Mouse (Mus musculus) effector memory CD4-positive, alpha-beta T cell, adult 5 months (primary cell): Measurements from ENCODE around the gene Sart1. TPM values are rescaled to one million over a fixed set of nuclear protein-coding genes. Genes with fewer than 3 reads are reported as not detected.

Experiments
- polyA plus RNA-seq: library from polyadenylated mRNA; unstranded; fragments of 100-300 nt; shearing (Covaris generic); gene quantifications from one replicate; pipeline ENCODE4 v1.2.1, GENCODE M21; 2017

Gene Sart1
- polyA plus RNA-seq, result 218 TPM

GRCm38 (mm10) chr19:5388588-5389242, at the start of gene Sart1:
Sart1 (minus strand) TSS chr19:5388703.

GRCm38 (mm10) chr19:5424782-5425741, 36.6 kb upstream of the Sart1 start, which contains the start of the genes Drap1 and AI837181:
Drap1 (minus strand) TSS chr19:5424979.
AI837181 (plus strand) TSS chr19:5425144.

GRCm38 (mm10) chr19:5402293-5402692, 13.8 kb upstream of the Sart1 start, which contains the start of gene Tsga10ip:
Tsga10ip (minus strand) TSS chr19:5402526.

GRCm38 (mm10) chr19:5367053-5367359, 21.5 kb downstream of the Sart1 start, which contains the start of gene Banf1:
Banf1 (minus strand) TSS chr19:5367168.

GRCm38 (mm10) chr19:5366175-5367052, 22.1 kb downstream of the Sart1 start, which contains the start of gene Eif1ad:
Eif1ad (plus strand) TSS chr19:5366741.

GRCm38 (mm10) chr19:5349502-5349873, 39.0 kb downstream of the Sart1 start, which contains the start of gene Cst6:
Cst6 (minus strand) TSS chr19:5349574.

GRCm38 (mm10) chr19:5335441-5335840, 53.1 kb downstream of the Sart1 start, which contains the start of gene Catsper1:
Catsper1 (plus strand) TSS chr19:5335741.

Other genes with a start within 250 kb of the Sart1 start
- gene Pacs1, start 115.6 kb downstream of the Sart1 start, polyA plus RNA-seq, result 95.2 TPM
- 294 TPM for gene Sf3b2, start 93.2 kb downstream of the Sart1 start, polyA plus RNA-seq
- gene Gal3st3, start 90.4 kb downstream of the Sart1 start, polyA plus RNA-seq, result not detected
- not detected for gene Catsper1, start 53.0 kb downstream of the Sart1 start, polyA plus RNA-seq
- 0.65 TPM for gene Cst6, start 39.1 kb downstream of the Sart1 start, polyA plus RNA-seq
- gene Eif1ad, start 22.0 kb downstream of the Sart1 start, polyA plus RNA-seq, result 35.1 TPM
- gene Banf1, start 21.5 kb downstream of the Sart1 start, polyA plus RNA-seq, result 156 TPM
- gene Tsga10ip, start 13.8 kb upstream of the Sart1 start, polyA plus RNA-seq, result not detected
- gene Drap1, start 36.3 kb upstream of the Sart1 start, polyA plus RNA-seq, result 175 TPM
- gene AI837181, start 36.4 kb upstream of the Sart1 start, polyA plus RNA-seq, result 24.5 TPM
- gene Fosl1, start 58.8 kb upstream of the Sart1 start, polyA plus RNA-seq, result 0.77 TPM
- 4.4 TPM for gene Ccdc85b, start 69.2 kb upstream of the Sart1 start, polyA plus RNA-seq
- gene Fibp, start 71.9 kb upstream of the Sart1 start, polyA plus RNA-seq, result 68.1 TPM
- 191 TPM for gene Ctsw, start 79.8 kb upstream of the Sart1 start, polyA plus RNA-seq
- gene Efemp2, start 85.3 kb upstream of the Sart1 start, polyA plus RNA-seq, result 0.86 TPM
- gene Mus81, start 99.7 kb upstream of the Sart1 start, polyA plus RNA-seq, result 24.6 TPM
- gene Cfl1, start 101.8 kb upstream of the Sart1 start, polyA plus RNA-seq, result 2,701 TPM
- gene 1700020D05Rik, start 115.1 kb upstream of the Sart1 start, polyA plus RNA-seq, result not detected
- 3.8 TPM for gene Snx32, start 121.8 kb upstream of the Sart1 start, polyA plus RNA-seq
- not detected for gene Ovol1, start 171.9 kb upstream of the Sart1 start, polyA plus RNA-seq
- 8.2 TPM for gene Ap5b1, start 179.3 kb upstream of the Sart1 start, polyA plus RNA-seq
- gene Rnaseh2c, start 213.2 kb upstream of the Sart1 start, polyA plus RNA-seq, result 84.3 TPM
- gene Kat5, start 221.5 kb upstream of the Sart1 start, polyA plus RNA-seq, result 66.5 TPM
- 279 TPM for gene Rela, start 248.8 kb upstream of the Sart1 start, polyA plus RNA-seq